Mouse (Mus musculus) gastrocnemius, postnatal 36 days (tissue): ENCODE results near the gene Gpc6. TPM values are rescaled to one million over a fixed set of nuclear protein-coding genes. Genes with fewer than 3 reads are reported as not detected.

Experiments used
- DNase-seq, 2 experiments: peaks; one replicate each; pipeline ENCODE4 v3.0.0; 2022
- intact Hi-C: fragments of 180-260 bp; cut with DNase I; formaldehyde crosslinking; loops from one replicate; pipeline ENCODE4 v1.15.1; 2025
- total RNA-seq, 2 experiments: library from RNA; stranded (reverse); gene quantifications; 2 replicates each; pipeline ENCODE4 v1.2.3; 2021

Gene Gpc6
- total RNA-seq, 2 experiments from 2014 or later, result 2.0 to 2.1 TPM

DNA sequence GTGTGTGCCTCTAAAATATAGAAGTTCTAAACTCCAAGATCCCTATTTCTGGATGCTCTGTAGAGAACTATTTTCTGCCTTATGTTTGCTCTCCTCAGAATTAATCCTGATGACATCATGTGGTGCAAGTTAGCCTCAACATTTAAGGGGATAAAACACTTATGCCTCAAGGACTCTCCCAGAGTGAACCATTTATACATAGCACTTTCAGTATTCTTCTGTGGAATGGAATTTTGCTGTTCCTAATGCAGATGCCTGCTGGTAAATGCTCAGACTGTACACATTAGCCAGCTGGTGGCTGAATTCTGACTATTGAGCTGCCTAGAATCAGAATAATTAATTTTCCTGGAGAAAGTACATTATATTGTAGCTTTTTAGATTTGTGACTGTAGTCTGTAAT lies 289.3 kb downstream of the Gpc6 start:
- intact Hi-C loops, result no loop called here
- DNase-seq, result no peak

DNA sequence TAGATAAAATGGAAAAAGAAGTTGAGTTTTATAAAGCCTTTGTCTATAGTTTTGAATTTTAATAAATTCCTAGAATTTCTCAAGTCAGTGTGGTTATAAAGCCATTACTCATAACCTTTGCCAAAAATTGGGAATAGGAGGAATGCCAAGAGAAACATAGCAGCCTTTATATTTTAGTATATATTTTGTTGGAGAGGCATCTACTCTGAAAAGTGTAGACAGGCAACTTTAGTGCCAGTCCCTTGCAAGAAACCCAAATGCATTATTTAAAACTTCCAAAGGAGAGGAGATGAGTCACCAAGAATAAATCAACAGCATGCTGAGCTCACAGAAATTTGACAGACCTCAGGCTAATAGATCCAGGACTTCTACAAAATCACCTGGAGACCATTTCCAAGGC lies 301.8 kb downstream of the Gpc6 start:
- no peak for DNase-seq
- intact Hi-C loops, result no loop called here

DNA sequence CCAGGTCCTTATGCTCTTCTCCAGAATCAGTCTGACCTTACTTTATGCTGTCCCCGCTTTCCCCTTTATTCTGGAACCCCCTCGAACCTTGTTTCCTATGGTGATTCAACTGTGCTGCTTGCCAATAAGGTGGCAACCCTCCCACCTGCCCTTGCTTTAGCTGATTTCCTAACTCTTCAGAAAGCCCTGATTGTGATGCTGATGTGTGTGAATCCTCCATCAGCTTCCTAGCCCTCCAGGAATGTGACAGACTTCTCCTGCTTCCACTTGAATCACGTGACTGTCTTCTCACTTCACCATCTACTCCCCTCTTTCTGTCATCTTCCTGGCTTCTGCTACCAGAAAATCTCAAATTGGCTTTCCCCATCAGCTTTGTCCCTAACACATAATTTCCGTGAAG lies 305.4 kb downstream of the Gpc6 start:
- no peak for DNase-seq
- intact Hi-C loops, result no loop called here

DNA sequence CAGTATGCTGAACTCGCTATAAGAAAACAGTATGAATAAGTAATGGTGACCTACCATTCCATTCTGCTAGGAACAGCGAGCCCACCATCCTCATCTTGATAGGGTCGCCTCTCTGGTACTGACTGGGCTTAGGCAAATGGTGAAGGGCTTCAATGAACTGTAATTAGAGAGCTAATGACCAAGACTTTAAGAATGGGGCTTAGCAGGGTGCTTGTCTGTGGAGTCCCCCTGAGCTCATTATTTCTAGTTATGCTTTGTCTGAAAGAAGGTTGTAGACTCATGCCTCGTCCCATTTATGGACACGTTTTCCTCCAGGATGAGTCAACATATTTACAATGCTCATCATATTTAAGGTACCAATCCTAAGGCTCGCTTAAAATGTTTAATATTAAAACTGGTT lies 313.1 kb downstream of the Gpc6 start:
- intact Hi-C loops, result no loop called here
- no peak for DNase-seq

DNA sequence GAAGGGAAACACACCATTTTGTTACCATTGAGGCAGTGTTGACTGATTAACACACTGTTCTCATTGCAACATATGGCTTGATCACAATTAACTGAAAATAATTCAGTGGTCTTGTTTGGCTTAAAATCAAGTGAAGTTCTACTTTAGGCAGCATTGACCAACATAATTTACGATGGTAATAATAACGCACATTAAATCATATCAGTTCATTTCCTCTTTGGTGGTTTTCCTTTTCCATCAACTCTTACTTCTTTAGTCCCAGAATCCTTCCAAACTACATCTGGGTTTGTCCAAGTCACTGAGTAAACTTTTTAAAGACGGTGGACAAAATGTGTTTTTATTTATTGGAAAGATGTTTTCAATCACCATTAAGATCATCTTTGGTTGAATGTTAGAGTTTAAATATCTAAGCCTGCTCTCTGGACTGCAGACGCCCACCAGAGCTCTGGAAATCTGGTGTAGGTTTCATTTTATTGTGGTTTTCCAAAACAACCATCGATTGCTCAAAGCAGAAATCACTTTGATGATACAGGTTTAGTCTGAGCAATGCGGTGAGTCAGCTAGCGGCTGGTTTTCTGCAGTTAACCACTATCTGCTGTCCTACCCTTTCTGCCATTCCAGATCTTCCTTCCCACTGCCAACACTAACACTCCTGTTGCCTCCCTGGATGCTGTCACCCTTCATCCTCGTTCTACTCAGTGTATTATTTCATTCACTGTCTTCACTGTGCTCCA lies 314.7 kb downstream of the Gpc6 start:
- DNase-seq, result no peak
- intact Hi-C loops, result no loop called here

DNA sequence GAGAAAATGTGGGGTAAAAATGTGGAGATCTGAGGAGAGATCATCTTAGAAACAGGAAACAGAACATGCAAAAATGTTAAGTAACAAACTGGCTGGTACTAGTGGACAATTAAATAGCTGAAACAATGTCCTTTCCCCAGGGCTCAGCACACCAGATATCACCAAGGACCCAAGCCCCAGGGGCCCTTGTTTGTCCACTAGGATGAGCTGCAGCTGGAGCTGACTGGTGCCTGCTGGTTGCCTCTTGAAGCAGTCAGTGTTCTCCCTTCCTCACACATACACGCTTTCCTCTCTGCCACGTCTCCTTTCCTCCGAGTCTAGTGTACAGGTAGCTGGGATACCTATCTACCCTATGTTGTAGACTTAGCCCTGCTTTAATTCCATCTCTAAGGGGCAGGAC lies 320.5 kb downstream of the Gpc6 start:
- no peak for DNase-seq
- intact Hi-C loops, result no loop called here

DNA sequence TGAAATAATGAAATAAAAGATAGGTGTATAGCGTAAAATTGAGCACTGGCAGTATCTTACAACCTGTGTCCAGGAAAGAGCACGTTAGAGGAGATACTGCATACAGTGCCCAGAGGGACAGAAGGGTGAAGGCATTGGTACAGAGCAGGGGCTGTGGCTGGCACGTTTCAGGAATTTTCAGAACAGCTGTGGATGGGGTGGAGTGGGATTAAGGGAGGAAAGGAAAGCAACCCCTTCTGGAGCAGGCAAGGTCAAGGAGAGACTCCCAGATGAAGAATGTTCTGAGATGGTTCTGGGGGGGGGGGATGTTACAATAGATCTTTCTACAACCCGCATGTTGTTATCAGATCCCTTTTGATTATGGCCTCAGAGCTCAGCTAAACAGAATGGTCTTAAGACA lies 331.1 kb downstream of the Gpc6 start:
- intact Hi-C loops, result no loop called here
- DNase-seq, result no peak

DNA sequence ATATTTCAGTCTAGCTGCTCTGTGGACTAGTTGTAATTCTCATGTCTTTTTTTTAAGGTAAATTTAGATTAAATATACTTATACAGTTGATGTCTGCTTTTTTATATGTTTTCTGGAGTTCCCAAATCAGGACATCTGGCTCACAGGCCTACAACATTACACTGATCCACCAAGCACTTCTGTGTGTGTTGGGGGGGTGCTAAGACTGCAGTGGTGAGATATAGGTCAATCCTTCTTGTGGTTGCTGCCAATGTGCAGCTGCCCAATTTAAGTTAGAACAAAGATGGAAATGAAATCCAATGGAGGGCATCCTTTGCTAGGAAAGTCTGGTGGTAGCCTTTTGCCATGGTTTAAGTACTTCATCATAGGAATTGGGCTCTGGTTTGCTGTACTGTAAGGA lies 340.5 kb downstream of the Gpc6 start:
- intact Hi-C loops, result no loop called here
- DNase-seq, result no peak

DNA sequence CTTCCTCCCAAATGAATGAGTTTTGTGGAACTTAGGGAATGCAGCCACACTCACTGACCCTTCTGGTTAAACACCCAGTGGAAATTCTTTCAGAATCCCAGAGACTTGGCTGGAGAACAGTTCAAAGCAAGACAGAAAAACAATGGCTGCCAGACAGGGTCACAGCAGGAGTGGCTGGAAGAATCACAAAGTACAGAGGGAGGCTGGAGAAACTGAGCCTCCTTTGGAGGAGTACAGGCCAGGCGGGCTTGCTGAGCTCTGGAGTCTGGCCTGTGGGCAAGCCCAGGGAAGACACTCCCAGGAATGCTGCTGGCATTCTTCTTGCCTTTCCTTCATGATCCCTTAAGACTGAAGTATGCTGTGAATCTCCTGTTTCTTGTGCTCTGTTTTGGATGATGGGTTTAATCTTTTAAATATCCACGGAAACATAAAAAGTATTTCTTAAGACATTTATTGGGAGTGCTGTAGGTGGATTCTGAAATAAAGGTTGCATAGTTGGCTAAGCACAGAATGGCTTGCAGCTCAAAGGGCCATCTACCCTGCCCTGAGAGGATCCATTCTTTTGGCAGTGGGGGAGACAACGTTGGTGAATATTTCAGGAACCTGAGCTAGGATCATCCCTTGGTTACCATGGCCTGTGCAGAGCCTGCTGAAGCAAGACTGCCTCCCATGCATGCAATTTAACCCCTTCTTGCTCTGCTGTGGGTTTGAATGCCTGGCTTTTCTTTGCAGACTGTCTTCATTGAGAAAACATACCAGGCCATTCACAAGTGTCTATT lies 342.9 kb downstream of the Gpc6 start:
- intact Hi-C loops, result no loop called here
- peak; percentile 15 to 20 for DNase-seq

DNA sequence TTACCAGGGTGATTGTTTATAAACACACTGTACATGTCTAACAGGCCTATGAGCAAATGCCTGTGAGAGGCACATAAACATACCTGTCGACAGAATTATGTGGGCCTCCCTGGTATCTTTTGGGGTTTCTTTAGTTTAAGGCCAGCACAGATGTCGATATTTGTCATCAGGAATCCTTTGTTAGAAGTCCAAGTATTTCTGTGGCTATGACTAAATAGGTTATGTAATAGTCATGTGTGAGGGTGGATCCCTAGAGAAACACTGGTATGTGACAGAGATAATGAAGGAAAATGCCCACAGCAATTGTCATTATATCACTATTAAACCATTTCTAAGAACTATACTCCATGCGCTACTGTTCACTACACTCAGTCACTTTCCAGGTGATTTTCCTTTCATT lies 358.5 kb downstream of the Gpc6 start:
- intact Hi-C loops, result no loop called here
- no peak for DNase-seq

DNA sequence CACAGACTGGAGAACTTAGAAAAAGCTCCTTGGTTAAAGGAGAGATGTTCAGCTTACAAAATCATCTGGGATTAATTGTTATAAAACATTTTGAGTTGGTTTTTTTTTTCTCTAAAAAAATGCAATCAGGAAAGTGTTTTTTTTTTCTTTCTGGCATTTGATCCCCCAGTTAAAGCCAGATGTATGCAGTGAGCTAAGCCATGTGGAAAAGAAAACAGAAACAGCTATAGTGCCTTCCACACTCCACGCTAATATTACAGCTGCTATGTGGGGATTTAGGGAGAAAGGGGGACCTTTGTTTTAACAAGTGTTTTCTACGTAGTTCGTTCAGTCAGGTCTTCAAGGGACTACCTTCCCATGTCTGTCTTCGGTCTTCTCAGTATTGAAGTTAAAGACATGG lies 368.6 kb downstream of the Gpc6 start:
- intact Hi-C loops, result no loop called here
- DNase-seq, result no peak

DNA sequence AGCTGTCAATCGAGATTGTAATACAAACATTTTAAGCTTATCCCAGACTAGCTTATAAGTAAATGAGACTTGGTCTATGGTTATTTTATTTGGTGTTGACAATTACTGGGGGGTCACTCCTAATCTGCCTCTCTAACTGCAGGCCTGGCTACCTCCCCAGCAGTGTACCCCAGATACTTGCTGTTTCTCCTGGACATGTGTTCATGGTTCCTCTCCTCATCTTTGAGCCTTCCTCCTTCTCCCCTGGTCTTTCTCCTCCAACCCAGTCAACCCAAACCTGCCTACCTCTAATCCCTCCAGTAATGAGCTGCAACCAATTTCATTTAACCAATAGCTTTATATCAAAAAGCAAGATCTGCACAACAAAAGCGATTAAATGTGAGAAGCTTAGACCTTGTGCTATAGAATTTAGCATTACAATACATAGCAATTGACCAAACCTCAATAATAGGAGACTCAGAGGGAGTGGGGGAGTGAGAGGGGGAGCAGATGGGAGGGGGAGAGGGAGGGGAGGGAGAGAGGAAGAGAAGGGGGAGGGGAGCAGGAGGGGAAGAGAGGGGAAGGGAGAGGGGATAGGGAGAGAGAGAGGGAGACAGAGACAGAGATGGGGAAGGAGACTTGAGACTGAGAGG lies 371.2 kb downstream of the Gpc6 start:
- DNase-seq, result no peak
- intact Hi-C loops, result no loop called here

DNA sequence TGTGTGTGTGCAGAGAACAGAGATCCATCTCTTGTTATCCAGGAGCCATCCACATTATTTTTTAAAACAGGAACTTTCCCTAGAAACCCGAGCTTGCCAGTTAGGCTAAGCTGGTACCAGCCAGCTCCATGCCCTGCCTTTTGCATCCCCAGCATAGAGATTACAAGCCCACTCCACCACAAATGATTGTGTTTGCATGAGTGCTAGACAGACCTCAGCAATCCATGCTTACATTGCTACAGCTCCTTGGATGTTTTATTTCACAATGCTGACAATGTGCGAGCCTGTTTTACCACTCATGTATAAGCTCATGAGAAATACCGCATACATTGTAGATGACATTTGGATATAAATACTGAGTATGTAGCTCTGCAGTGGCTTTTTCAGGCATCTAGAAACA lies 375.9 kb downstream of the Gpc6 start:
- DNase-seq, result no peak
- intact Hi-C loops, result no loop called here

DNA sequence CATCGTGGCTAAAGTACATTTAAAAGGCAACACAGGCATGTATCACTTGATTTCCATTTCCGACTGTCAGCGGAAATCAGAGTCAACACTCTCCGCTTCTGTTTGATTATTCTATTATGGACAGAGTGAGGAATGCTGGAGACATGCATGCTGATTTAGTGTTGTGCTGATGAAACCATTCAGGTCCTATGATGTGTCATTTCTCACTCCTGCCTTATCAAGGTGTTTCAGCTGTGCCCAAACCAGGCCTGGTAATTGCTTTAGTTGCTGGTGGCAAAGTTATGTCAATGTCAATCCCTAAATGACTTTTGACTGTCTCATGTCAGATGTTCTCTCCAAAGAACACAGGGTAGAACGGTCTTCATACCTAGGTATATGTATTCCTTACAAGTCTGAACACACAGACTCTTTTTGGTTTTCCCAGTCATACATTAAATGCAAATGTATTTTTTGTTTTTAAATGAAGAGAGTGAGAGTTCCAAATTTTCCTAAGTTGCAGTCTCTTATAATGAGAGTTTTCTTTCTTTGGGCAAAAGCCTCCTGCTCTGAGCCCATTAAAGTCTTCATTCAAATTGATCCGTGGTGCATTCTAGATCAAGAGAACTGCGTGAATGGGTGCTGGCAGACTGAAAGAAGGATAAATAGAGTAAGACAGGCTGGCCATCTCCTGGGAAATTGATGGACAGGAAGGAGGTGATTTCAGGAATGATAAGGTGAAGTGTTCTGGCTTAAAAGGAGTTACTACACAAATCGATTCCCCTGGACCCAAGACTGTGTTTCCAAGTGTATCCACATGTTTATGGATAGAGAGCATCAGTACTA lies 379.0 kb downstream of the Gpc6 start:
- intact Hi-C loops, result no loop called here
- no peak for DNase-seq

DNA sequence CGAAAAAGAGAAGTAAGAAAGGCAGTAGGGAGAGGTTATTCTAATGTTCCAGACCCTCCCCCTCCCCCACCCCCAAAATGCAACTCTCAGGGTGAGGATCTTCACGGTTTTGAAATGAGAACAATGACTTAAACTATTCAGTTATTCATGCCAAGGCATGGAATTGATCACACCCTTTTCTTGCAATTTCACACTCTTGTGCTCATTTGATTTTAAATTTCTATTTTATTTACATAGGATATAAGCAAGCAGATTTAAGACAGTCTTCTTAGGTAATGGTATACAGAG lies 379.6 kb downstream of the Gpc6 start:
- no peak for DNase-seq
- intact Hi-C loops, result no loop called here

DNA sequence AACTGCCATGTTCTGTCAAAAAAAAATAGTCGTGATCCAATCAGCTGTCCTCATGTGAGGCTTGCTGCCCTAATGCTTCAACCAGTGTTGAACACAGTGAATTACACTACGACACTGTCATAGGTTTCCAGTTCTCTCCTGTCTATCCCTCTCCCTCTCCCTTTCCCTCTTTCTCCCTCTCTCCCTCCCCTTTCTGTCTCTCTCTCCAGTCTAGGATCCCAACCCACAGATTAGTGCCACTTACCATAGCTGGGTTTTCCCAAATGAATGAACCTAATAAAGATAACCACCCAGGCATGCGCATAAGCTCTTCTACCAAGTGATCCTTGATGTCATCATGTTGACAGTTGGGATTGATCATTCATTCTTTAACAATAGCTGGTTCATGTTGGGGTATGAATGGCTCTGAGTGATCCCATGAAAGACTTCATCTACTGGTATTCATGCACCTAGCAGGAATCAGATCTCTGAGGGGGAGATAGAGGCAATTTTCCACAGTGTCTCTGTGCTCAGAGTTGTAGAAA lies 384.9 kb downstream of the Gpc6 start:
- no peak for DNase-seq
- intact Hi-C loops, result no loop called here

DNA sequence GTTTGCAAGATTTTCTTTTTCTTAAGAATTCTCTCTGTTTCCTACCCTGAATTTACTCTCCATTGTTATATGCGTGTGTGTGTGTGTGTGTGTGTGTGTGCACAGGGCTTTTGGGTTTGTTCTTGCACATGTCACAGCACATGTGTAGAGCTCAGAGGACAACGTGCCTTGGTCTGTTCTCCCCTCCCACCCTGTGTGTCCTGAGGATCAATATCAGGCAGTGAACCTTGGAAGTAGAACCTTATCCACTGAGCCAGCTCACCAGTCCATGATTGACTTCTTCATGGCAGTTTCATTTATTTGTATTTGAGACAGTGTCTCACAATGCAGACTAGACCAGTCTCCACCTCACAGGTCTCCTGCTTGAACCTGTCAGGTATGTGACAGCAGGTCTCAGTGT lies 399.1 kb downstream of the Gpc6 start:
- no peak for DNase-seq
- intact Hi-C loops, result no loop called here

DNA sequence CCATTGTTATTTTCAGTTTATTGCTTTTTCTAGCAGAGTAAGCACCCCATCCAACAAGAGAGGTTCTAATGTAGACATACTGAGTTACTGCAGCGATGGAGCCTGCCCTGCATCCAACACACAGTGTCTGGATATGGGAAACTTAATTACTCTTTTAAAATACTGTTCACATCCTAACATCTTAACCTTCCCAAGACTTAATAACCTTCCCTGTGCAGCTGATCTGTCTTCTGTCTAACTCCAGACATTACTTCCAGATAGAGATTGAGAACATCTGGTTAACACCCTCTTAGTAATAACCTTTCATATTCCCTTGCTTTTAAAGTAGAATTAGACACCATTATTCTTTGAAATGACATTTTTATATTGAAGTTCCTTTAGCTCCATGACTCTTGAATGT lies 407.1 kb downstream of the Gpc6 start:
- intact Hi-C loops, result no loop called here
- DNase-seq, result no peak

DNA sequence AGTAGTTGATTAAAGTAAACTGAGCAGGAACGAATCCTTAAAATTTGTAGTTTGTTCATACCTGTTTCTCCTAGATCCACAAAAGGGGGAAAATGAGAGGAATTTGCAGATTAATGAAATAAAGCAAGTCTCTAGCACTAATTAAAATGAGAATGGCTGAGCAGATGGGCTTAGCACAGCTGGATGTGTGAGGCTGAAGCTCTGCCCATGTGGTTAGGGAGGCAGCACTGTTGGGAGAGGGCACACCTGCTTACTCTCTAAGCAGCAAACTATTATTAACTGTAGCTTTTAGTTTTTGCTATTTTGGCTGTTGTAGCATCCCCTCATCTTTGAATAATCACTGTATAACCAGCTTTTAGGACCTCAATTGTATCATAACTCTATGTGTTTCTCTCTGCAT lies 412.2 kb downstream of the Gpc6 start:
- intact Hi-C loops, result no loop called here
- DNase-seq, result no peak

DNA sequence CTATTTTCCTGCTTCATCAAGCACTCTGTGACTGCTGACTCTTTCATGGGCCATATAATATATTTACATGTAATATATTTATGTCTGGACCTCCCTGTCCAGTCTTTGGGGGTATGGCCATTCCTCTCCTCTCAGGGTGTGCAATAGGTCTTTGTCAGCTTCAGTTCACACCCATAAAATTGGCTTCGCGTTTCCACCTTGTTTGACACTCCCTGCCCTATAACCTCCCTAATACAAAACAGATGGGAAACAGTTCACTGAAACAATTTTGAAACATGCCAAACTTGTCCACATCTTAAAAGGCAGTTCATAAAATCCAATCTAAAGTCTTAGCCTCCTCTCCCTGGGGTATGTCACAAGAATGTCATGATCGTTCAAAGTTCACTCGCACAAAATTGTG lies 415.4 kb downstream of the Gpc6 start:
- intact Hi-C loops, result no loop called here
- DNase-seq, result no peak

DNA sequence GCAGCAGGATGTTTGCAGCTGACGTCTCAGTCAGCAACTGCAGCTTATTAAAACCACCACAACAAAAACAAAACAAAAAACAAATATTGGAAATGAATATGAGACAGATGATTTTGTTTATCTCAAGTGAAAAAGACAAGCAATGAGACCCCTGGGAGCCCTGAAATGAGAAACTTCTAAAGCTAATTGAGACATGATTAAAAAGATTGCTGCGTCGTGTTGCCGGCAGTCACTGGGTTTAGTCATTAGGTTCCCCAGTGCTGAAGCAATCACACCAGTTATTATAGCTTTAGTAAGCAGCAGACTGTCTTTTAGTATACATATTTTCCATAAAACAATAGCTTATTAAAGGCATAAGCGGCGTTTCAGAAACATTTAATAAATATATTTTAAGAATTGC lies 419.4 kb downstream of the Gpc6 start:
- intact Hi-C loops, result no loop called here
- no peak for DNase-seq
